ENCODE assay signal across 9 mouse cellular contexts in genomic region chr9:120932371-120932770, GRCm38 (mm10). TPM values are rescaled to one million over a fixed set of nuclear protein-coding genes. Genes with fewer than 3 reads are reported as not detected.
DNase-seq lines count a peak whose midpoint lies in the region; ATAC-seq and TF ChIP-seq lines count a peak whose summit lies in the region.
"Had no signal": no experiment of that assay in that cellular context is flagged by ENCODE, and none has a peak within 500 bp of the region (broad histone marks: within the 10 kb centered on the region; RNA-seq: fewer than 3 reads in every experiment).

No protein-coding gene starts in this region.

- DNase-seq in cerebellum, adult 8-10 months = peak; percentile 27
- peak; percentile 38 for DNase-seq in layer of hippocampus, adult 9-11 months
- no peak for DNase-seq in layer of hippocampus, postnatal 25 days (ENCODE audit: extremely low spot score in 1 of 2, low spot score in 1 of 2)
- peak; percentile 51 for DNase-seq in fat pad, adult 2 months (ENCODE audit: extremely low read depth, low read depth, low spot score)
- DNase-seq in adrenal gland, postnatal 4 days (ENCODE audit: low spot score in 2 of 2) = no peak

- H3K27me3 ChIP-seq in myocyte (ENCODE audit: control insufficient read depth, insufficient read depth, insufficient read length) = no peaks in the 10 kb centered on the region
- H3K27me3 ChIP-seq: megakaryocyte, embryonic 14.5 days had no signal

- no peak for TF ChIP-seq POLR2A in myocyte (IDR thresholded peaks at IDR 0.05; ENCODE audit: insufficient read length, low read depth)

- H3K4me2 ChIP-seq in myocyte (ENCODE audit: low read depth) = no peak overlapping the region

- no peaks in the 10 kb centered on the region for H3K36me3 ChIP-seq in myocyte (ENCODE audit: control insufficient read depth, insufficient read depth)

- H3K79me2 ChIP-seq in myocyte (ENCODE audit: control insufficient read depth, insufficient read depth) = peaks cover 37% of the 10 kb centered on the region

- H3K4me3 ChIP-seq in myocyte = no peak overlapping the region

- peak overlapping the region; percentile 93 for H3ac ChIP-seq in myocyte (ENCODE audit: control insufficient read depth, insufficient read length)

- no peak for ATAC-seq in cerebellum, adult (ENCODE audit: insufficient number of reproducible peaks, low FRiP score, low TSS enrichment)
- no peak for ATAC-seq in erythroblast, adult 5-6 weeks (replicated peaks; ENCODE audit: low FRiP score, poor library complexity, severe bottlenecking)

TF ChIP-seq in myocyte, 11 proteins besides CTCF, POLR2A, EP300 and RAD21:
- no peak for TF ChIP-seq SRF (IDR thresholded peaks at IDR 0.05; ENCODE audit: control insufficient read depth, insufficient read length, low read depth)
- no peak for TF ChIP-seq REST (IDR thresholded peaks at IDR 0.05; ENCODE audit: insufficient read depth, insufficient read length)
- TF ChIP-seq MYOG (IDR thresholded peaks at IDR 0.05; ENCODE audit: control insufficient read depth in 1 of 3, insufficient read depth in 1 of 3, insufficient read length in 2 of 3, low read depth in 2 of 3) = no peak
- no peak for TF ChIP-seq POLR2AphosphoS2 (IDR thresholded peaks at IDR 0.05; ENCODE audit: insufficient read length, low read depth)
- TF ChIP-seq MYOD1 (IDR thresholded peaks at IDR 0.05; ENCODE audit: control insufficient read depth in 1 of 3, insufficient read length in 2 of 3, low read depth in 2 of 3) = no peak
- no peak for TF ChIP-seq TCF3 (IDR thresholded peaks at IDR 0.05; ENCODE audit: insufficient read length, low read depth)

RNA-seq across cellular contexts. Expression of gene Ctnnb1, which starts 3.4 kb away (rescaled TPM):
- 100 to 1,000 TPM; 606 to 645 TPM for total RNA-seq in layer of hippocampus, postnatal 25 days (2021)
- polyA plus RNA-seq in myocyte (2012; fragmentation: generic; extraction: Trizol) = 294 TPM
- 100 to 1,000 TPM; 718 to 723 TPM for total RNA-seq in adrenal gland, postnatal 4 days (2021)
- 138 and 172 TPM in 2 replicates for total RNA-seq in erythroblast, adult 5-6 weeks (2015; ENCODE audit: low replicate concordance)
- total RNA-seq in erythroblast, adult 5-6 weeks (2017; ENCODE audit: low replicate concordance) = 182 and 196 TPM in 2 replicates

Comparison
In these comparisons a context has a peak if more than half of its experiments do, and no peak if none do; other contexts are left out.
1. DNase-seq: peak in cerebellum, adult 8-10 months (single experiment), layer of hippocampus, adult 9-11 months (single experiment) and fat pad, adult 2 months (single experiment); none in layer of hippocampus, postnatal 25 days (0 of 2) and adrenal gland, postnatal 4 days (0 of 2).